In genomic region chr12:71047473-71048078, GRCm38 (mm10) we compare ENCODE assay signal across 8 mouse cellular contexts. TPM values are rescaled to one million over a fixed set of nuclear protein-coding genes. Genes with fewer than 3 reads are reported as not detected.
DNase-seq lines count a peak whose midpoint lies in the region; ATAC-seq and TF ChIP-seq lines count a peak whose summit lies in the region.

No protein-coding gene starts in this region.

- H3K27me3 ChIP-seq in kidney, postnatal 0 days (ENCODE audit: insufficient read depth, low read length): no peaks in the 10 kb centered on the region
- H3K27me3 ChIP-seq in forebrain, postnatal 0 days (ENCODE audit: insufficient read depth, low read length): no peaks in the 10 kb centered on the region
- no peaks in the 10 kb centered on the region for H3K27me3 ChIP-seq in midbrain, embryonic 13.5 days

- 51% methylated on average over 8 of the region's 8 CpGs for WGBS in kidney, postnatal 0 days
- 20% methylated on average over 8 of the region's 8 CpGs for WGBS in forebrain, postnatal 0 days
- WGBS in midbrain, embryonic 13.5 days: 38% methylated on average over 8 of the region's 8 CpGs

- H3K36me3 ChIP-seq in kidney, postnatal 0 days (ENCODE audit: insufficient read depth, low read length): peaks cover 3% of the 10 kb centered on the region; the same call in 1 of the 2 replicates
- H3K36me3 ChIP-seq in forebrain, postnatal 0 days (ENCODE audit: insufficient read depth): peaks cover 10% of the 10 kb centered on the region; the same call in 1 of the 2 replicates
- H3K36me3 ChIP-seq in midbrain, embryonic 13.5 days: peaks cover 14% of the 10 kb centered on the region

- H3K9me3 ChIP-seq in kidney, postnatal 0 days (replicated peaks; ENCODE audit: low read length): no peaks in the 10 kb centered on the region
- H3K9me3 ChIP-seq in forebrain, postnatal 0 days (ENCODE audit: low read length): no peaks in the 10 kb centered on the region
- H3K9me3 ChIP-seq in midbrain, embryonic 13.5 days: no peaks in the 10 kb centered on the region; the same call in 1 of the 2 replicates

- H3K9ac ChIP-seq in kidney, postnatal 0 days (ENCODE audit: low read depth, low read length): no peak overlapping the region
- H3K9ac ChIP-seq in forebrain, postnatal 0 days: peak overlapping the region; percentile 63
- peak overlapping the region; percentile 64 for H3K9ac ChIP-seq in midbrain, embryonic 13.5 days (replicated peaks)

- peak overlapping the region; percentile 37 for H3K4me2 ChIP-seq in kidney, postnatal 0 days (ENCODE audit: low read length)
- H3K4me2 ChIP-seq in forebrain, postnatal 0 days (ENCODE audit: low read depth): peak overlapping the region; percentile 71
- peak overlapping the region; percentile 56 for H3K4me2 ChIP-seq in midbrain, embryonic 13.5 days (replicated peaks)

- H3K27ac ChIP-seq in kidney, postnatal 0 days: peak overlapping the region; percentile 19; the same call in 1 of the 2 replicates
- H3K27ac ChIP-seq in forebrain, postnatal 0 days (ENCODE audit: low read depth, low read length): peak overlapping the region; percentile 95
- H3K27ac ChIP-seq in midbrain, embryonic 13.5 days: peak overlapping the region; percentile 96

- ATAC-seq in kidney, postnatal 0 days (replicated peaks; ENCODE audit: low FRiP score, low read depth): no peak
- ATAC-seq in common myeloid progenitor, adult 5-6 weeks (replicated peaks; ENCODE audit: low read depth, poor library complexity, severe bottlenecking): peak; percentile 3; the same call in 1 of the 2 replicates
- peak; percentile 66 for ATAC-seq in forebrain, postnatal 0 days
- ATAC-seq in midbrain, embryonic 13.5 days: peak; percentile 80

- intact Hi-C loops in gastrocnemius, postnatal 36 days (cut with DNase I): no loop called here

- DNase-seq in kidney, postnatal 0 days (ENCODE audit: low spot score): no peak
- no peak for DNase-seq in kidney, adult 18-20 months
- no peak for DNase-seq in forebrain, postnatal 0 days
- no peak for DNase-seq in gastrocnemius, postnatal 36 days
- no peak for DNase-seq in ovary, postnatal 10 days (ENCODE audit: low spot score)
- DNase-seq in spleen, adult 18-20 months: no peak

- no peak for TF ChIP-seq CTCF in kidney, postnatal 0 days (IDR thresholded peaks at IDR 0.05; ENCODE audit: low read depth)
- TF ChIP-seq CTCF in forebrain, postnatal 0 days (IDR thresholded peaks at IDR 0.05; ENCODE audit: low read depth): no peak

- H3K4me3 ChIP-seq in kidney, postnatal 0 days (replicated peaks; ENCODE audit: low read depth, low read length): no peak overlapping the region
- peak overlapping the region; percentile 43 for H3K4me3 ChIP-seq in forebrain, postnatal 0 days (ENCODE audit: low read depth, low read length)
- H3K4me3 ChIP-seq in midbrain, embryonic 13.5 days (replicated peaks): peak overlapping the region; percentile 42

- H3K4me1 ChIP-seq in kidney, postnatal 0 days (replicated peaks; ENCODE audit: insufficient read depth, low read length): no peaks in the 10 kb centered on the region
- peaks cover 13% of the 10 kb centered on the region; the same call in 1 of the 2 replicates for H3K4me1 ChIP-seq in forebrain, postnatal 0 days (ENCODE audit: insufficient read depth)
- peaks cover 31% of the 10 kb centered on the region for H3K4me1 ChIP-seq in midbrain, embryonic 13.5 days (replicated peaks)

RNA-seq across cellular contexts. Expression of gene Arid4a, which starts 31.8 kb away (rescaled TPM):
- 32.4 and 32.6 TPM in 2 replicates for polyA plus RNA-seq in kidney, postnatal 0 days (2015; fragmentation: Nextera tagmentation; extraction: Ambion mirVana)
- total RNA-seq in common myeloid progenitor, adult 5-6 weeks (2017): 53.1 and 62.7 TPM in 2 replicates
- 15.6 and 17.9 TPM in 2 replicates for total RNA-seq in forebrain, postnatal 0 days (2014; rRNA removed)
- 27.4 and 38.2 TPM in 2 replicates for polyA plus RNA-seq in forebrain, postnatal 0 days (2015; fragmentation: Nextera tagmentation; extraction: Ambion mirVana)
- 46.3 and 46.8 TPM in 2 replicates for polyA plus RNA-seq in midbrain, embryonic 13.5 days (2015; fragmentation: Nextera tagmentation; extraction: Ambion mirVana)
- total RNA-seq in gastrocnemius, postnatal 36 days (2021): 1 to 10 TPM; 6.8 to 7.8 TPM

Comparison
In these comparisons a context has a peak if more than half of its experiments do, and no peak if none do; other contexts are left out.
1. H3K27ac ChIP-seq: peak in every context shown above with its lines; median percentile 96 in midbrain, embryonic 13.5 days; 95 in forebrain, postnatal 0 days; 19 in kidney, postnatal 0 days.